Mouse (Mus musculus): ENCODE results near the gene Ccn2. TPM values are rescaled to one million over a fixed set of nuclear protein-coding genes. Genes with fewer than 3 reads are reported as not detected.

Gene Ccn2
- total RNA-seq, 1 experiment from 2014 or later, result not detected

GRCm38 (mm10) chr10:24638306-24639070 lies 43.2 kb downstream of the Ccn2 start:
- no peak for ATAC-seq (replicated peaks; ENCODE audit: low read depth, poor library complexity, severe bottlenecking)

GRCm38 (mm10) chr10:24639596-24639995 lies 44.4 kb downstream of the Ccn2 start:
- no peak for ATAC-seq (replicated peaks; ENCODE audit: low read depth, poor library complexity, severe bottlenecking)

- ATAC-seq (replicated peaks; ENCODE audit: low read depth, poor library complexity, severe bottlenecking), result no peak
These were observed 45.1 kb downstream of the Ccn2 start for GRCm38 (mm10) chr10:24640186-24640875.

- peak; percentile 52 for ATAC-seq (replicated peaks; ENCODE audit: low read depth, poor library complexity, severe bottlenecking)
These were observed 46.3 kb downstream of the Ccn2 start for GRCm38 (mm10) chr10:24641416-24642140.

GRCm38 (mm10) chr10:24642796-24643580 lies 47.7 kb downstream of the Ccn2 start:
- peak; percentile 71 for ATAC-seq (replicated peaks; ENCODE audit: low read depth, poor library complexity, severe bottlenecking)

GRCm38 (mm10) chr10:24645169-24645568 lies 49.9 kb downstream of the Ccn2 start:
- ATAC-seq (replicated peaks; ENCODE audit: low read depth, poor library complexity, severe bottlenecking), result no peak

Other genes with a start within 250 kb of the Ccn2 start
- gene Enpp1, start 116.7 kb downstream of the Ccn2 start, total RNA-seq (2017), result 3.3 and 4.8 TPM in 2 replicates
- gene Enpp3, start 247.4 kb downstream of the Ccn2 start, total RNA-seq (2017), result 1.0 TPM in 1 of 2 replicates, not detected in the other

Measured in common myeloid progenitor, adult 5-6 weeks (primary cell).